Mouse (Mus musculus) liver, embryonic 12.5 days (tissue): Measurements from ENCODE around the gene Slc38a9. TPM values are rescaled to one million over a fixed set of nuclear protein-coding genes. Genes with fewer than 3 reads are reported as not detected.

Experiments
- ATAC-seq: fragments of 200-750 bp; cut with Nextera tagmentation; 2 replicates; pipeline ENCODE4 v1.8.0; 2017; ENCODE audit warnings: moderate number of reproducible peaks, mild to moderate bottlenecking, moderate library complexity
- H3K27ac ChIP-seq: fragments of 300-500 bp; sonication (generic); 2 replicates; pipeline ENCODE4 v1.5.1; 2016; ENCODE audit warnings: mild to moderate bottlenecking
- H3K27me3 ChIP-seq: fragments of 300-500 bp; sonication (generic); replicated peaks from 2 replicates; pipeline ENCODE4 v1.6.1; 2016; ENCODE audit warnings: mild to moderate bottlenecking, moderate library complexity
- H3K36me3 ChIP-seq: fragments of 300-500 bp; sonication (generic); 2 replicates; pipeline ENCODE4 v1.6.1; 2016; ENCODE audit warnings: mild to moderate bottlenecking, moderate library complexity
- H3K4me1 ChIP-seq: fragments of 300-500 bp; sonication (generic); 2 replicates; pipeline ENCODE4 v1.6.1; 2016
- H3K4me2 ChIP-seq: fragments of 300-500 bp; sonication (generic); 2 replicates; pipeline ENCODE4 v1.6.1; 2016; ENCODE audit warnings: mild to moderate bottlenecking, moderate library complexity
- H3K4me3 ChIP-seq: fragments of 300-500 bp; sonication (generic); 2 replicates; pipeline ENCODE4 v1.5.1; 2016; ENCODE audit warnings: mild to moderate bottlenecking, moderate library complexity
- H3K9ac ChIP-seq: fragments of 300-500 bp; sonication (generic); 2 replicates; pipeline ENCODE4 v1.6.1; 2016; ENCODE audit warnings: mild to moderate bottlenecking, moderate library complexity
- H3K9me3 ChIP-seq: fragments of 300-500 bp; sonication (generic); replicated peaks from 2 replicates; pipeline ENCODE4 v1.6.1; 2016; ENCODE audit warnings: mild to moderate bottlenecking, moderate library complexity
- WGBS: fragments of 180-500 bp; shearing (Covaris S2); methylation state at CpG from one replicate; pipeline ENCODE4 v1.1.7; 2016; ENCODE audit not compliant: insufficient replicate concordance; 5-methylcytosine and 5-hydroxymethylcytosine counted together
- polyA plus RNA-seq: library from polyadenylated mRNA; unstranded; fragments of >200 nt; fragmentation: Nextera tagmentation; extraction: Ambion mirVana; gene quantifications from 2 replicates; pipeline ENCODE4 v1.2.1, GENCODE M21; 2016

Slc38a9 gene
- polyA plus RNA-seq, 1 experiment from 2014 or later, result 13.6 TPM

GRCm38 (mm10) chr13:112737110-112737509 is 76.6 kb downstream of the Slc38a9 start:
- Histone ChIP-seq H3K27ac (0 out of 2 replicates have a peak overlapping the region, but pooled peaks have one; percentile 6), H3K36me3 (peaks cover 5% of the 10 kb centered on the region; the same call in 1 of the 2 replicates), H3K4me2 (no peak overlapping the region), H3K27me3 (0 out of 2 replicates have a peak, but pooled peaks cover 3% of the 10 kb centered on the region), H3K4me1 (peaks cover 14% of the 10 kb centered on the region), H3K9ac (no peak overlapping the region), H3K4me3 (no peak overlapping the region), H3K9me3 (no peaks in the 10 kb centered on the region)
- no peak for ATAC-seq
- 81% methylated on average over 9 of the region's 9 CpGs for WGBS

- 88% methylated on average over 16 of the region's 16 CpGs for WGBS
- Histone ChIP-seq H3K36me3 (no peaks in the 10 kb centered on the region), H3K4me2 (no peak overlapping the region), H3K4me3 (no peak overlapping the region), H3K9ac (no peak overlapping the region), H3K4me1 (peaks cover 20% of the 10 kb centered on the region), H3K27ac (no peak overlapping the region), H3K9me3 (no peaks in the 10 kb centered on the region), H3K27me3 (0 out of 2 replicates have a peak, but pooled peaks cover 3% of the 10 kb centered on the region)
- ATAC-seq, result no peak
These were observed 77.5 kb downstream of the Slc38a9 start for GRCm38 (mm10) chr13:112738005-112738404.

- H3K9me3 ChIP-seq, result no peaks in the 10 kb centered on the region
- ATAC-seq, result no peak
- H3K27me3 ChIP-seq, result 0 out of 2 replicates have a peak, but pooled peaks cover 3% of the 10 kb centered on the region
- H3K4me3 ChIP-seq, result no peak overlapping the region
- H3K9ac ChIP-seq, result no peak overlapping the region
- H3K4me2 ChIP-seq, result no peak overlapping the region
- WGBS, result 74% methylated on average over 6 of the region's 6 CpGs
- no peaks in the 10 kb centered on the region for H3K36me3 ChIP-seq
- no peak overlapping the region for H3K27ac ChIP-seq
- H3K4me1 ChIP-seq, result peaks cover 34% of the 10 kb centered on the region
These were observed 79.5 kb downstream of the Slc38a9 start for GRCm38 (mm10) chr13:112740073-112740472.

GRCm38 (mm10) chr13:112742076-112742830 is 81.7 kb downstream of the Slc38a9 start:
- Histone ChIP-seq H3K27ac (peak overlapping the region; percentile 32; the same call in 1 of the 2 replicates), H3K9ac (0 out of 2 replicates have a peak overlapping the region, but pooled peaks have one; percentile 22), H3K36me3 (no peaks in the 10 kb centered on the region), H3K9me3 (no peaks in the 10 kb centered on the region), H3K4me3 (no peak overlapping the region), H3K4me2 (no peak overlapping the region), H3K27me3 (0 out of 2 replicates have a peak, but pooled peaks cover 3% of the 10 kb centered on the region), H3K4me1 (peaks cover 47% of the 10 kb centered on the region)
- no peak for ATAC-seq
- 41% methylated on average over 14 of the region's 14 CpGs for WGBS

GRCm38 (mm10) chr13:112743647-112744046 is 83.1 kb downstream of the Slc38a9 start:
- Histone ChIP-seq H3K4me1 (peaks cover 61% of the 10 kb centered on the region), H3K27ac (peak overlapping the region; percentile 27; the same call in 1 of the 2 replicates), H3K4me2 (no peak overlapping the region), H3K9me3 (no peaks in the 10 kb centered on the region), H3K27me3 (0 out of 2 replicates have a peak, but pooled peaks cover 3% of the 10 kb centered on the region), H3K36me3 (no peaks in the 10 kb centered on the region), H3K9ac (no peak overlapping the region), H3K4me3 (no peak overlapping the region)
- no peak for ATAC-seq
- 71% methylated on average over 4 of the region's 4 CpGs for WGBS

- Histone ChIP-seq H3K36me3 (no peaks in the 10 kb centered on the region), H3K27ac (peak overlapping the region; percentile 95), H3K4me2 (no peak overlapping the region), H3K9ac (peak overlapping the region; percentile 72), H3K4me3 (no peak overlapping the region), H3K4me1 (peaks cover 67% of the 10 kb centered on the region), H3K27me3 (0 out of 2 replicates have a peak, but pooled peaks cover 3% of the 10 kb centered on the region), H3K9me3 (no peaks in the 10 kb centered on the region)
- no peak for ATAC-seq
- 77% methylated on average over 15 of the region's 15 CpGs for WGBS
These were observed 83.7 kb downstream of the Slc38a9 start for GRCm38 (mm10) chr13:112744061-112744849.

- ATAC-seq, result peak; percentile 96
- H3K27me3 ChIP-seq, result no peaks in the 10 kb centered on the region
- H3K4me1 ChIP-seq, result peaks cover 85% of the 10 kb centered on the region
- no peaks in the 10 kb centered on the region for H3K36me3 ChIP-seq
- 71% methylated on average over 5 of the region's 5 CpGs for WGBS
- H3K9ac ChIP-seq, result peak overlapping the region; percentile 72
- no peaks in the 10 kb centered on the region for H3K9me3 ChIP-seq
- H3K4me3 ChIP-seq, result peak overlapping the region; percentile 28
- H3K4me2 ChIP-seq, result peak overlapping the region; percentile 63
- H3K27ac ChIP-seq, result peak overlapping the region; percentile 95
These were observed 85.6 kb downstream of the Slc38a9 start for GRCm38 (mm10) chr13:112745936-112746694.

- H3K27ac ChIP-seq, result peak overlapping the region; percentile 95
- no peaks in the 10 kb centered on the region for H3K27me3 ChIP-seq
- H3K4me2 ChIP-seq, result peak overlapping the region; percentile 63
- H3K4me1 ChIP-seq, result peaks cover 91% of the 10 kb centered on the region
- no peak for ATAC-seq
- no peak overlapping the region for H3K4me3 ChIP-seq
- no peaks in the 10 kb centered on the region for H3K36me3 ChIP-seq
- H3K9me3 ChIP-seq, result no peaks in the 10 kb centered on the region
- WGBS, result 80% methylated on average over 10 of the region's 10 CpGs
- peak overlapping the region; percentile 63; the same call in 1 of the 2 replicates for H3K9ac ChIP-seq
These were observed 86.1 kb downstream of the Slc38a9 start for GRCm38 (mm10) chr13:112746695-112747055.

GRCm38 (mm10) chr13:112747808-112748430 is 87.4 kb downstream of the Slc38a9 start:
- 40% methylated on average over 6 of the region's 6 CpGs for WGBS
- Histone ChIP-seq H3K27ac (peak overlapping the region; percentile 95), H3K4me1 (peaks cover 94% of the 10 kb centered on the region), H3K4me3 (0 out of 2 replicates have a peak overlapping the region, but pooled peaks have one; percentile 1), H3K9me3 (no peaks in the 10 kb centered on the region), H3K9ac (peak overlapping the region; percentile 70), H3K27me3 (no peaks in the 10 kb centered on the region), H3K36me3 (no peaks in the 10 kb centered on the region), H3K4me2 (peak overlapping the region; percentile 63)
- ATAC-seq, result peak; percentile 80

GRCm38 (mm10) chr13:112748808-112749510 is 88.4 kb downstream of the Slc38a9 start:
- ATAC-seq, result no peak
- peak overlapping the region; percentile 70 for H3K9ac ChIP-seq
- H3K4me2 ChIP-seq, result peak overlapping the region; percentile 63
- no peaks in the 10 kb centered on the region for H3K27me3 ChIP-seq
- H3K4me1 ChIP-seq, result peaks cover 95% of the 10 kb centered on the region
- H3K27ac ChIP-seq, result peak overlapping the region; percentile 95
- no peaks in the 10 kb centered on the region for H3K36me3 ChIP-seq
- 64% methylated on average over 11 of the region's 11 CpGs for WGBS
- H3K9me3 ChIP-seq, result no peaks in the 10 kb centered on the region
- H3K4me3 ChIP-seq, result no peak overlapping the region
